Mouse (Mus musculus) left cerebral cortex, postnatal 14 days (tissue): Measurements from ENCODE around the gene Cyp2c23. TPM values are rescaled to one million over a fixed set of nuclear protein-coding genes. Genes with fewer than 3 reads are reported as not detected.

ENCODE experiments used
- DNase-seq, 2 experiments: peaks; one replicate each; pipeline ENCODE4 v3.0.0; 2021 to 2022; ENCODE audit warnings: low spot score in 2 of 2, mixed read lengths in 1 of 2
- intact Hi-C: fragments of 180-260 bp; cut with DNase I; formaldehyde crosslinking; loops from one replicate; pipeline ENCODE4 v1.15.1; 2025
- total RNA-seq, 2 experiments: library from RNA; stranded (reverse); gene quantifications; 2 replicates each; pipeline ENCODE4 v1.2.3; 2021

Cyp2c23 gene
- total RNA-seq, 2 experiments from 2014 or later = 0.24 to 0.40 TPM

DNA sequence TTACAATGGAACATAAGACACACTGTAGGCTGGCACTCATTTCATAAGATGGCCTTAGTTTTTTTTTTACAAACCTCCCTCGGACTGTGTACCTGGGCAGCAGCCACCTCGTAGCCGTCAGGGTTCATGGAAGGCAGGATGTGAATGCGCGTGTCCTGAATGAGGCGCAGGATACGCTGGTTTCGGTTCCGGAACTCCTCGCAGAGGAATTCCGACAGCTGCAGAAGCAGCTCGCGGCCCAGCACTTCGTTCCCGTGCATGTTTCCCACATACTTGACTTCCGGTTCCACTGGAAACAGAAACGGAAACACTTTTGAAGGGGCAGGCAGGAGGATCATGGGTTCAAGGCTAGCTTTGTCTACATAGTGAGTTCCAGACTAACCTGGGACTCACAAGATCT is 48.3 kb downstream of the Cyp2c23 start:
- DNase-seq = no peak
- intact Hi-C loops = no loop called here

DNA sequence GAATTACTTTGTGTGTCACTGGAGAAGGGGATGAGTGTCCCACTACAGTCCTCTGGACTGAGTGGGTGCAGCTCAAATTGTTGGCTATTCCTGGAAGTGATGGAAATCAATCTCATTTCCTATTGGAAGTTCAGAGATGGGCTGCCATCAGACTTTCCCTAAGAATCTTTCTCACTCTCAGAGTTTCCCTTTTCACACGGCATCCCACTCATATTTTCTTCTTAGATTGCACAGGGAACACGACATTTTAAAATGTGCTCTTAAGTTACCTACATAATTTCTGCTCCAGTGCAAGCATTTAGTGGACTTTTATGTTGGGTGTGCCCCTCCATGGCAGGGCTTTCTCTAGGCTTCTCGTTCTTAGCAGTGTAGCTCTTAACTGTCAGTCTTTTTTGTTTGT is 51.2 kb downstream of the Cyp2c23 start:
- DNase-seq = no peak

DNA sequence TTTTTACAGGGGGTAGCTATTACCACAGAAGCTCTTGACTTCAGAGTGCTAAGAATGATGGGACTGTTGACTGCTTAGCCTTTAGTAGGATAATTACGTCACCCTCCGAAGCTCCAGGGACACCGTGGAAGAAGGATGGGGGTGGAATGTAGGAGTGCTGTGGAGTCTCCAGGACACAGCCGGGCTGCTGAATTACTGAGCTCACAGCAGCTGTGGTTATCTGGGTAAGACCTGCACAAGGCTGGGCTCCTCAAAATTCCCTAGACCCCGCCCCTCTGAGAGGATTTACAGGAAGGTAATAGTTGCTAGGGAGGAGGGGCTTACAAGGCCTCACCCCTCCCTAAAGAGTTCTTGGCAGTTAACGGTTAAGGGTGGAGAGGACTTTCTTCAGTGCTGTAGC is 52.3 kb downstream of the Cyp2c23 start:
- intact Hi-C loops = no loop called here
- DNase-seq = no peak

More for the DNA sequence above, 51.2 kb downstream of the Cyp2c23 start:
- intact Hi-C loops = no loop called here

- intact Hi-C loops = no loop called here
- peak in 1 of 2 experiments; percentile 25 for DNase-seq
These were observed 54.8 kb downstream of the Cyp2c23 start for GRCm38 (mm10) chr19:43974221-43974620.

- DNase-seq = no peak
- intact Hi-C loops = no loop called here
These were observed 55.3 kb downstream of the Cyp2c23 start for GRCm38 (mm10) chr19:43973711-43974110.

DNA sequence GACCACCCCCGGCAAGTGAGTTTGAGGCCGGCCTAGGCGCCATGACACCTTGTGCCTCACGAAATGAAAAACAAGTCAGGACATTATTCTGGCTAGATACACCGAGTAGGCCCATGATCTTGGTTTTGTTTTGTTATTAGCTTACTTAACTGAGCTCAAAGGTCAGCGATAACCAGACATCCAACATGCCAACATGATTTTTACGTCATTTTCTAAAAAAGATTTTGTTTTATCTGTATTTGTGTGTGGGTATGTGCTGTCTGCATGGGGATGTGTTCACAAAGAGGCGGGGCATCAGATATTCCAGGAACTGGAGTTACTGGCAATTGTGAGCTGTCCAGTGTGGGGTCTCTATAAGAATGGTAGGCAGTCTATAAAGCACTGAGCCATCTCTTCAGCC is 56.9 kb downstream of the Cyp2c23 start:
- no peak for DNase-seq
- intact Hi-C loops = no loop called here

DNA sequence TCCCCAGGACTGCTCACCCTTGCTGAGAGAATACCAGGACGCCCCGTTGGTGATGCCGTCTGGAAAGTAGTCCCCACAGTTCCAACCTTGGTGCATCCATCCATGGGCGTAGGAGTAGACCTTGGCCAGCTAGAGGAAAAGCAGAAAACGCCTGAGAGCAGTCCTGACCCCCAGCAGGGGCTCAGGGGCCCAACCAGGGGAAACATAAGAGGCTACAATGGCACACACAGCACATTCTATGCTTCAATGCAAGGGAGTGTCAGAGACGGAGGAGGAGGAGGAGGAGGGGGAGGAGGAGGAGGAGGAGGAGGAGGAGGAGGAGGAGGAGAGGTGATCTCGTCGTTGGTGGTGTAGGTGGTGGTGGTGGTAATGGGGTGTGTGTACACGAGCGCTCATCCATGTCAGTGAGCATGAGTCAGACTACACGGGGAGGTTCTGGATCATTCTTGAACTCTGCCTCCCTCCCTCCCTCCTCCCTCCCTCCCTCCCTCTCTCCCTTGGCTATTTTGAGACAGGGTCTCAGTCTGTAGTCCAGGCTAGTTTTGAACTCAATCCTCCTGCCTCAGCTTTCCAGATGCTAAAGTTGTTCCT is 60.5 kb downstream of the Cyp2c23 start:
- DNase-seq = no peak
- intact Hi-C loops = no loop called here

GRCm38 (mm10) chr19:43966481-43966880 is 62.5 kb downstream of the Cyp2c23 start:
- DNase-seq = no peak
- intact Hi-C loops = no loop called here

DNA sequence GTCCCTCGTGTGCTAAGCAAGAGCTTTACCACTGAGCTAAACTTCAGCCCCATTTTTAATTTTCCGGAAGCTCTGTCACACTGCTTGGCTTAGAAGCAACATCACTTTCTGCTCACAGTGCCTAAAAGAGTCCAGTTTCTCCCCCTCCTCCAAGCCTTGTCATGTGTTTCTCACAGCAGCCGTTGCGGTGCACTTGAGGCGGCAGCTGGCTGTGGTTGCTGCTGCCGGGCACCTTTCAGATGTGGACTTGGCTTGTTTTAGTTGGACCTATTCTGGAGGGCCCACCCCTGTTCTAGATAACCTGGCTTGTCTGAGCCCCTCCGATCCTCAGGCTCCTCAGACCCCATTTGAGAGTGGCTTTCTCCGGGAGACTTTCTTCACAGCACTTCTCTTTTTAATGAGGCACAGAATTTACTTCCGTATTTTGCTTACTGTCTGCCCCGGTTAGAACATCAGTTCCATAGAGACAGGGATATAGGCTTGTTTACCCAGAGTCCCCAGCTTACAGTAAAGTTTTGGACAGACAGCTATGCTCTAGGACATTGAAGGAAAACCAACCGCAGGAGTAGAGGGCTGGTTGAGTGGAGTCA is 63.4 kb downstream of the Cyp2c23 start:
- intact Hi-C loops = no loop called here
- peak in 1 of 2 experiments; percentile 28 for DNase-seq

GRCm38 (mm10) chr19:43962795-43963194 is 66.2 kb downstream of the Cyp2c23 start:
- DNase-seq = no peak
- intact Hi-C loops = no loop called here

DNA sequence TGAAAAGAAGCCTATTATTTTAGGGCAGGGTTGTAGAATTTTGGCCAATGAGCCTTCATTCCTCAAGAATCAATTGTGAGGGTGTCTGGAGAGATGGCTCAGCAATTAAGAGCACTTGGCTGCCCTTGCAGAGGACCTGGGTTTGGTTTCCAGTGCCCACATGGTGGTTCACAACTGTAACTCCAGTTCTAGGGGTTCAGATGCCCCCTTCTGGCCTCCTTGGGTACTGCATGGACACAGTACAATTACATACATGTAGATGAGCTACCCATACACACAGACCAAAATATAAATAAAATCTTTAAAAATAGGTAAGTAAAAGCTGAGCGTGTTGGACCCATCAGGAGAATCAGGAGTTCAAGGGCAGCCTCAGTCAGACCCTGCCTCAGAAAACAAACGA is 67.8 kb downstream of the Cyp2c23 start:
- intact Hi-C loops = no loop called here

GRCm38 (mm10) chr19:43960014-43960413 is 69.0 kb downstream of the Cyp2c23 start:
- intact Hi-C loops = no loop called here
- DNase-seq = no peak

More for the DNA sequence above, 67.8 kb downstream of the Cyp2c23 start:
- DNase-seq = no peak

GRCm38 (mm10) chr19:43959162-43959561 is 69.8 kb downstream of the Cyp2c23 start:
- intact Hi-C loops = loop anchor here (5.0 kb wide), 1 partner anchor 127 kb away; no protein-coding TSS in a partner anchor
- peak; percentile 75 to 79 for DNase-seq

- peak; percentile 60 to 79 for DNase-seq
- intact Hi-C loops = loop anchor here (5.0 kb wide), 1 partner anchor 126 kb away; no protein-coding TSS in a partner anchor
These were observed 71.1 kb downstream of the Cyp2c23 start for GRCm38 (mm10) chr19:43957881-43958280.

GRCm38 (mm10) chr19:43957402-43957801 is 71.6 kb downstream of the Cyp2c23 start:
- intact Hi-C loops = loop anchor here (5.0 kb wide), 1 partner anchor 125 kb away; no protein-coding TSS in a partner anchor
- DNase-seq = no peak

DNA sequence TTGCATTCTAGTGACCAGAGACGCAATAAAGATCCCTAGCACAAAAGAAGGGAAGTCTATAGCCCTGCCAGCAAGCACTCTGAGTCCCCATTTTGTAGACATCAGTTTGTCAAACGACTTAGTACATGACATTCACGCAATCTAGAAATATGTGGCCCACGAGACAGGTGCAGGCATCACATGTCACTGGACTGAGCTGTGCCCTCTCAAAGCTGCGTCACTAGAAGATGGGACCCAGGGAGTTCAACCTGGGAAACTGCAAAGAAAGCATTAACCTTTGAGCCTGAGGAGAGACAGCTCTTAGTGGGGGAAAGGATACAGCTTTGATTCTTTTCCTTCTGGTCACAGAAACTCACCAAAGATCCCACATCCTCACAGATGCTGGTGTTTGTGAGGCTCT is 73.7 kb downstream of the Cyp2c23 start:
- DNase-seq = no peak
- intact Hi-C loops = loop anchor here (5.0 kb wide), 1 partner anchor 123 kb away; no protein-coding TSS in a partner anchor

Other genes starting within 250 kb of the Cyp2c23 start
- under 1 TPM; 0.11 to 0.66 TPM for gene Abcc2, start 247.0 kb downstream of the Cyp2c23 start, total RNA-seq
- 10 to 100 TPM in 1 of 2 experiments, 1 to 10 TPM in 1; 9.4 to 10.7 TPM for gene Dnmbp, start 89.0 kb downstream of the Cyp2c23 start, total RNA-seq
- under 1 TPM; 0.15 to 0.31 TPM for gene Cpn1, start 42.7 kb downstream of the Cyp2c23 start, total RNA-seq
- 10 to 100 TPM; 20.1 to 23.2 TPM for gene Erlin1, start 40.6 kb upstream of the Cyp2c23 start, total RNA-seq
- 10 to 100 TPM; 40.9 to 54.5 TPM for gene Chuk, start 78.3 kb upstream of the Cyp2c23 start, total RNA-seq
- 10 to 100 TPM; 16.6 to 19.4 TPM for gene Cwf19l1, start 106.7 kb upstream of the Cyp2c23 start, total RNA-seq
- 10 to 100 TPM; 71.4 to 73.9 TPM for gene Bloc1s2, start 117.2 kb upstream of the Cyp2c23 start, total RNA-seq
- gene Pkd2l1, start 163.2 kb upstream of the Cyp2c23 start, total RNA-seq = under 1 TPM in 1 of 2 experiments, not detected in 1; 0.11 TPM
- 1 to 10 TPM; 1.5 to 1.6 TPM for gene Scd3, start 174.1 kb upstream of the Cyp2c23 start, total RNA-seq